Mouse (Mus musculus): ENCODE data around the gene Scgb1b2. TPM values are rescaled to one million over a fixed set of nuclear protein-coding genes. Genes with fewer than 3 reads are reported as not detected.

The Scgb1b2 gene
- polyA plus RNA-seq (2015; fragmentation: Nextera tagmentation; extraction: Ambion mirVana), result not detected in 2 replicates

GRCm38 (mm10) chr7:31291721-31292120 is at the start of gene Scgb1b2:
TSS of gene Scgb1b2 (minus strand) at chr7:31291821.
- DNase-seq (ENCODE audit: low spot score), result no peak

GRCm38 (mm10) chr7:31290208-31290607 is 1.4 kb downstream of the Scgb1b2 start, which contains the start of gene Scgb2b2:
TSS of gene Scgb2b2 (plus strand) at chr7:31290508.
- no peak for DNase-seq (ENCODE audit: low spot score)

Other genes with a start within 250 kb of the Scgb1b2 start
- gene Fxyd5, start 249.3 kb downstream of the Scgb1b2 start, polyA plus RNA-seq (2015; fragmentation: Nextera tagmentation; extraction: Ambion mirVana), result 113 and 125 TPM in 2 replicates
- 0.35 and 0.48 TPM in 2 replicates for gene Fxyd7, start 240.4 kb downstream of the Scgb1b2 start, polyA plus RNA-seq (2015; fragmentation: Nextera tagmentation; extraction: Ambion mirVana)
- 12.2 and 19.1 TPM in 2 replicates for gene Fxyd1, start 234.6 kb downstream of the Scgb1b2 start, polyA plus RNA-seq (2015; fragmentation: Nextera tagmentation; extraction: Ambion mirVana)
- gene Lgi4, start 232.5 kb downstream of the Scgb1b2 start, polyA plus RNA-seq (2015; fragmentation: Nextera tagmentation; extraction: Ambion mirVana), result 0.04 and 0.14 TPM in 2 replicates
- 78.3 and 79.5 TPM in 2 replicates for gene Fxyd3, start 215.1 kb downstream of the Scgb1b2 start, polyA plus RNA-seq (2015; fragmentation: Nextera tagmentation; extraction: Ambion mirVana)
- 2.0 and 2.6 TPM in 2 replicates for gene Hpn, start 176.5 kb downstream of the Scgb1b2 start, polyA plus RNA-seq (2015; fragmentation: Nextera tagmentation; extraction: Ambion mirVana)
- gene Scn1b, start 164.8 kb downstream of the Scgb1b2 start, polyA plus RNA-seq (2015; fragmentation: Nextera tagmentation; extraction: Ambion mirVana), result 2.8 and 2.9 TPM in 2 replicates
- 76.8 and 79.0 TPM in 2 replicates for gene Gramd1a, start 135.9 kb downstream of the Scgb1b2 start, polyA plus RNA-seq (2015; fragmentation: Nextera tagmentation; extraction: Ambion mirVana)
- not detected in 2 replicates for gene Scgb2b2, start 1.3 kb downstream of the Scgb1b2 start, polyA plus RNA-seq (2015; fragmentation: Nextera tagmentation; extraction: Ambion mirVana)
- not detected in 2 replicates for gene Scgb2b3, start 70.3 kb upstream of the Scgb1b2 start, polyA plus RNA-seq (2015; fragmentation: Nextera tagmentation; extraction: Ambion mirVana)
- not detected in 2 replicates for gene Scgb1b3, start 83.8 kb upstream of the Scgb1b2 start, polyA plus RNA-seq (2015; fragmentation: Nextera tagmentation; extraction: Ambion mirVana)